Mouse (Mus musculus): ENCODE measurements around the gene Zfr2. TPM values are rescaled to one million over a fixed set of nuclear protein-coding genes. Genes with fewer than 3 reads are reported as not detected.
A peak's percentile ranks its signal among the peaks of the same experiment; 100 is the strongest.

Gene Zfr2
- 10 to 100 TPM; 16.2 to 17.6 TPM for total RNA-seq (2021)
- long read RNA-seq, experiment 1, partial matches to known transcripts, result 2 of 10 reads
- long read RNA-seq, experiment 1, other reads (novel, unspliced or antisense), result 6 of 10 reads
- long read RNA-seq, experiment 2, partial matches to known transcripts, result 3 of 17 reads
- long read RNA-seq, experiment 2, other reads (novel, unspliced or antisense), result 9 of 17 reads

DNA sequence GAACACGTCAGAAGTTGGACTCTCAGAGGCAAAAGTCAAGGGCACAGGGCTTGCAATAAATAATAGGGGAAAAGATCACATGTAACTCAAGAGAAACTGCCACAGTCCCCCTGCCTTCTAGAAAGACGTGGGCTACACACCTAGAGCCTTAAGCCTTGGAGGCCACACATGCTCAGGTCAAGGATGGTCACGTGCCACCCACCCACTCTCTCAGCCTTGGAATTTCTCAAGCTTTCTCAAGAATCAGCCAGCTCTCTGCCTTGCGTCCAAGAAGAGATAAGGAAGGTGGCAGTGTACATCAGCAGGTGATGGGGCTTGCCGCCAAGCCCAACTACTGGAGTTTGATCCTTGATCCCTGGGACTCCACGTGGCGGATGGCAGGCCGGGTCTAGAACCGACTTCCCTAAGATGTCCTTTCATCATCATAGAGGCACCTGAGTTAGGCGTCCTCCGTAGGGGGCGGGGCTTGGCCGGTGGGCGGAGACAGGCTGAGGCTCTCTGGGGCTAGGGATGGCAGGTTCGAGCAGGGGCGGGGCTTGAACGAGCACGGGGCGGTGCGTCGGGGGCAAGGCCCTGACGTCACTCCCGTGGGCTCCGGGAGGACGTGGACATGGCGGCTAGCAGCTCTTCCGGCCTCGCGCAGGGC is at the start of gene Zfr2:
Zfr2 (plus strand) TSS at position 576 of the 646 bp plus-strand sequence.
- peak; percentile 91 to 92 for DNase-seq (ENCODE audit: low spot score in 2 of 2)

DNA sequence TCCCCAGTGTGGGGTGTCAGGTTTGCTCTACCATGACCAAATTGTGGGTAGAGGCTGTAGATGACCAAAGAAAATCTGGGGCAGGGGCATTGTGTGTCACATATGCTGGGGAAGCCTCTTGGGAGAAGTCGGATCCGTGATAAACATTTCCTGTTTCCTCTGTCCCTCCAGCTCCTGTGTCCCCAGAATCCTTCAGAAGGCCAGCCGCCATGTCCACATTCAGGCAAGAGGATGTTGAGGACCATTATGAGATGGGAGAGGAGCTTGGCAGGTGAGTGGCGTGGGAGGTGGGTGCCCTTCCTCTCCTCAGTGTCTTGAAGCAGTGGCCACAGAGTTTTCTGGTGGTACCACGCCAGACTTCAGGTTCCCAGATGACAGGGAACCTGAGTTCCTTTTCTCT is 49.1 kb upstream of the Zfr2 start, which contains the start of gene 4930442H23Rik:
4930442H23Rik (minus strand) TSS at position 45 of the 400 bp plus-strand sequence.
- DNase-seq (ENCODE audit: low spot score in 2 of 2), result no peak

DNA sequence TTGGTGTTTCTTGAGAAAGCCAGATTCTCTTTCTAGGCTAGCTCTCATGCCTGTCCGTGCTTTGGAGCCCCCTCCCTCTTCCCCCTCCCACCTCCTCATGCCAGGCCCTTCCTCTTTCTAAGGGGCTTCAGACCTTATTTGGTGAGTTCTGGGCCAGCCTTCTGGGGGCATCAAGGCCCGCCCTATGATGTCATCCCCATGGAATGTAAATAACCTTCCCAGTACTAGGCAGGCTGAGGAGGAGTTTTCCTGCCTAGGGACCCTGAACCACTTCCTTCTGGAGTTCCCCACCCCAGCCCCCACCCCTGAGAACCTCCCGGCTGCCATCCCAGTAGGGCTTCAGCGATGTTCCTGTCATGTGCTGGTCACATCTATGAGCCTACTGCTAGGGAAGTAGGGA is 48.2 kb upstream of the Zfr2 start:
- no peak for DNase-seq (ENCODE audit: low spot score in 2 of 2)

DNA sequence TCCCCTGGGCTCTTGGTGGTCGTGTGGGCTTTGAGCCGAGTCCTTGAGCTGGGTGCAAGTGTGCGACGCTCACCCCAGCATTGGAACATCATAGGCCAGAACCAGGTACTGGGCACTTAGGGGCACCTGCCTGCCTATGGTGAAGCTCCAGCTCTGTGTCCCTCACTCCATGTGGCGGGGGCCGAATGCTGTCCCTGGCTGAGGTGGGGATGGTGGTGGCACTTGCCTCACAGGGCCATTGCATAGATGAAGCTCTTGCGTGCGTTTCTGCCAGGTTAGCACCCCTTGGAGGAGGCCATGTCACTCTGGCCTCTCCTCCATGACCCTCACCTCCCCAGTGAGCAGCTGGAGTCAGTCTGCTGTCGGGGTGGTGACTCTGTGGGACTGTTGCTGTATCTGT is 45.8 kb upstream of the Zfr2 start:
- no peak for DNase-seq (ENCODE audit: low spot score in 2 of 2)

DNA sequence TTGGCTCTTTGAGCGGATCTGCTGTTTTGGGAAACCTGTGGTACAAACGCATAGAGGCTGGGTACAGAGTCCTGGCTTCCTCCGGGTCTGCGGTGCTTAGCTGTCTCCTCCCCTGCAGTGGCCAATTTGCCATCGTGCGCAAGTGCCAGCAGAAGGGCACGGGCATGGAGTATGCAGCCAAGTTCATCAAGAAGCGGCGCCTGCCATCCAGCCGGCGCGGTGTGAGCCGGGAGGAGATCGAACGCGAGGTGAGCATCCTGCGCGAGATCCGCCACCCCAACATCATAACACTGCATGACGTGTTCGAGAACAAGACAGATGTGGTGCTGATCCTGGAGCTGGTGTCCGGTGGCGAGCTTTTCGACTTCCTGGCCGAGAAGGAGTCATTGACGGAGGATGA is 43.1 kb upstream of the Zfr2 start:
- no peak for DNase-seq (ENCODE audit: low spot score in 2 of 2)

DNA sequence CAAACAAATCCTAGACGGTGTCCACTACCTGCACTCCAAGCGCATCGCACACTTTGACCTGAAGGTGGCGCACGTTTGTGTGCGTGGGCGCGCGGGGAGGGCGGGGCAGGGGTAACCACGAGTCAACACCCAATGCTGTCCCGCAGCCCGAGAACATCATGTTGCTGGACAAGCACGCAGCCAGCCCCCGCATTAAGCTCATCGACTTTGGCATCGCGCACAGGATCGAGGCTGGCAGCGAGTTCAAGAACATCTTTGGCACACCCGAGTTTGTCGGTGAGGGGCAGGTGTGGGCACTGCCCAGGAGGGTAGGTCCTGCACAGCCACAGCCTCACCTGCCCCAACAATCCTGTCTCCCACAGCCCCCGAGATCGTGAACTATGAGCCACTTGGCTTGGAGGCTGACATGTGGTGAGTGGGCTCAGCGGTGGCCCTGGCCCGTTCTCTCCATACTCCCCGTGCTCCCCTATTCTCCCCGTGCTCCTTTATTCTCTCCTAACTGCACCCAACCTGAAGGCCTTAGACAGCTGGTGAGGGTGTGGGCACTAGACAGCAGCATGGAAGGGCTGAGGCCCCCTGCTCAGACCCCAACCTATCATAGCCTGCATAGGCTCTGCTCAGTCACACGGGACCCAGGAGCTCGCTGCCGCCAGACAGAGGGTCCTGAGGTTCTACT is 42.6 kb upstream of the Zfr2 start:
- peak in 1 of 2 experiments; percentile 15 for DNase-seq (ENCODE audit: low spot score in 2 of 2)

DNA sequence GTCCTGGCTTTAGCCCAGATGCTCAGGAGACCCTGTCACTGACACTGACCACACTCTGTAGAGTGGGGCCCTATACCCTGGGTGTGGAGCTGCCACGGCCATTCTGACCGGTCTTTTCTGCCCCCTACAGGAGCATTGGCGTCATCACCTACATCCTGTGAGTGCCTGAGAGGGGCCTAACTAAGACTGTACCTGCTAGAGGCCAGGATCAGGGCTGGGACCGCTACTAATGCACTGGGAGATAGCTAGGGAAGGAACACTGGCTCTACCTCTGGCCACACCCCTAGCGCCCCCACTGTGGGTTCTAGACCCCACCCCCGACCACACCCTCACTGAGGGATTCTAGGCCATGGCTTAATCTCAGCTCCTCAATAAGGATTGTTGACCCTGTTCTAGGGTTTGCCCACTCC is 42.0 kb upstream of the Zfr2 start:
- DNase-seq (ENCODE audit: low spot score in 2 of 2), result no peak

DNA sequence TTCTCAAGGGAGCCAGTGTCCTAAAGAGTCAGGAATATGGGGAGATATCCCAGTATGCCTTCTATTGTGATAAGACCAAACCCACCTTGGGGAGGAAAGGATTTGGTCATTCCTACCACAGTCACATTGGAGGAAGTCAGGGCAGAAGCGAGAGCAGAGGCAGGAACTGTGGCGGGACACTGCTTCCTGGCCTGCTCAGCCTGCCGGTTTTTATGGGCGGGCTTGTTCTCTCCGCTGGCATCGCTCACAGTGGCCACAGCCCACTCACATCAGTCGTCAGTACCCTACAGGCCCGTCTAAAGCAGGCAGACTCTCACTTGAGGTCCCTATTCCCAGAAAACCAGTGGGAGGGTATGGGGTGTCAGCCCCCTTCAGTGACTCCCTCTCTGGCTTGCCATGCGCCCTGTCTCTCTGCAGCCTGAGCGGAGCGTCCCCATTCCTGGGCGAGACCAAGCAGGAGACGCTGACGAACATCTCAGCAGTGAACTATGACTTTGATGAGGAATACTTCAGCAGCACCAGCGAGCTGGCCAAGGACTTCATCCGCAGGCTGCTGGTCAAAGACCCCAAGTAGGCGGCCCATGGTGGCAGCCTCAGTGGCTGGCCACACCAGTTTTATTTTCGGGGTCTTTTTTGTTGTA is 41.5 kb upstream of the Zfr2 start:
- no peak for DNase-seq (ENCODE audit: low spot score in 2 of 2)

DNA sequence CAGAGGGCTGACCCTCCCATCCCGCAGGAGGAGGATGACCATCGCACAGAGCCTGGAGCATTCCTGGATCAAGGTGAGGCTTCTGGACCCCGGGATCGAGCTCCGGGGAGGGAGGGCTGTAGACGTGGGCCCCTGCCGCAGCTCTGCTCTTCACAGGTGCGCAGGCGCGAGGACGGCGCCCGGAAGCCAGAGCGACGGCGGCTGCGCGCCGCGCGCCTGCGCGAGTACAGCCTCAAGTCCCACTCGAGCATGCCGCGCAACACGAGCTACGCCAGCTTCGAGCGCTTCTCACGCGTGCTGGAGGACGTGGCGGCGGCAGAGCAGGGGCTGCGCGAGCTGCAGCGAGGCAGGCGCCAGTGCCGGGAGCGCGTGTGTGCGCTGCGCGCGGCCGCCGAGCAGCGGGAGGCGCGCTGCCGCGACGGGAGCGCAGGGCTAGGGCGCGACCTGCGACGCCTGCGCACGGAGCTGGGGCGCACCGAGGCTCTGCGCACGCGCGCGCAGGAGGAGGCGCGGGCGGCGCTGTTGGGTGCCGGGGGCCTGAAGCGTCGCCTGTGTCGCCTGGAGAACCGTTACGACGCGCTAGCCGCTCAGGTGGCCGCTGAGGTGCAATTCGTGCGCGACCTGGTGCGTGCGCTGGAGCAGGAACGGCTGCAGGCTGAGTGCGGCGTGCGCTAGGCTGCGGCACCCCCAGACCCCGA is 40.5 kb upstream of the Zfr2 start:
- peak; percentile 78 to 80 for DNase-seq (ENCODE audit: low spot score in 2 of 2)

DNA sequence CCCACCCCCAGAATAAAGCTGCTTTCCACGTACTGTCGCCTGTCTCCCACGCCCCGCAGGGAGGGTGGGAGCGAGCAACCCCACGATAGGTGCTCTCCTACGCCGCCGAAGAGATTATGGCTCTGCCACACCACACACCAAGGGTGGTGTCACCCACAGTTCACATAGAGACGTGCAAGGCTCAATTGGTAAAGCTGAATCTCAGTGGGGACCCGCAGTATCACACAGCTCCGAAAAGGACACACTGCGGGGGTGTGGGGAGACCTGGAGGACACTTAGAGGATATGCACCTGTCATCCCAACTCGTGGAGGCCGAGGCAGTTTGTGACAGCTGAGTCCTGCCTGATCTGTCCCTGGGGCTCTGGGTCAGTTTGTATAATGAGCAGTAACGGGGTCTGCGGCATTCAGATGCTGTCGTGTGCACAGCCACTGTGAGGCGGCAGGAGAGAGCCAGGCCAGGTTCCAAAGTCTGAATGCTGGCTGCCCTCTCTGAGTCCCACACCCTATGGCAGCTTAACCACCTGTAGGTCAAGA is 39.9 kb upstream of the Zfr2 start:
- no peak for DNase-seq (ENCODE audit: low spot score in 2 of 2)

DNA sequence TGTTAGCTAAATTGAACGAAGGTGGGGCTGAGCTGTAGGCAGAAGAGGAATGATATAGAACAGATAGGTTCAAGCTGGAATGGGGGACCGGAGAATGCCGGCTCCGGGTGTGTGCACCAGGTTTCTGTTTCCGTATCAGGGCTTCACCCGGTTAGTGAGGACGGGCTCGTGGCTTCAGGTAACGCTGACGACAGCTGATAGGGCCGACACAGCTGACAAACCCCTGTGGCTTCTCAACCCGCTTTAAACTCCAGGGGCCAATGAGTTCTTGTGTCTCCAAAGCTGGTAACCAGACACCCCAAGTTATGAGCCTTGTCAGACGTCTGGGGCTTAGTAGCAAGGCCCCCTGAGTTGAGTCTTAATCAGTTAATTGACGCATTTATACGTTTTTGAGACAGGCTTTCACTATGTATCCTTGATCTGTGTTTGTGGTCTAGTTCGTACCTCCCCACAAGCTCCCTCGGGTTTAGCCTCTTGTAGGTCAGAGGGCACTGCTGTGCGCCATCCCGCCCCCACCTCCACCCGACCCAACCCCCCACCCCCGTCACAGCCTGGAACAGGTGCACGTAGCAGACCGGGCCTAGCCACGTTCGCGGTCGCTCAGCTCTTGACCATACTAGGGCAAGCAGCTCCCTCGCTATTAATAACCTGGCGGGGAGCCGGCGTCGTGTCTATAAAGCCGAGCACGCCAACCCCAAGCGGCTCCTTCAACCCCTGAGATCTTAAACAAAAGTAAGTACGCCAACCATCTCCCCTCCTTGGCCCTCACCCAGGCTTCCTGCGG is 38.8 kb upstream of the Zfr2 start:
- no peak for DNase-seq (ENCODE audit: low spot score in 2 of 2)

DNA sequence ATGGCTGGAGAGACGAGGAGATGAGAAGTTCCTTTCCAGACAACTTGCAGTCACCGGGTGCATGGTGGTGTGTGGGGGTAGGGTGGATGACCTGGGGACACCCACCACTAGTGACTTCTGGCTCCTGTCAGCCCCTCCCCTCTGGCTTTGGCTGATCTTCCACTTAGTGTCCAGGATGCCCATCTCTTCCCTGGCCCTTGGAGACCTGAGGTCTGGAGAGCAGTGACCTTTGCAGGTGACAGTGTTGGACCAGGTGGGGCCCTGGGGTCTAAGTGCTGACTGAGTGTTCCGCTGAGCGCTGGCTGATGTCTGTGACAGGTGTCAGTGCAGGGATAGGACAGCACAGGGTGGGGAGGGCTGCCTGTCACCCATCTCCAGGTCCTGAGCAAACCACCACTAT is 37.7 kb upstream of the Zfr2 start:
- no peak for DNase-seq (ENCODE audit: low spot score in 2 of 2)

DNA sequence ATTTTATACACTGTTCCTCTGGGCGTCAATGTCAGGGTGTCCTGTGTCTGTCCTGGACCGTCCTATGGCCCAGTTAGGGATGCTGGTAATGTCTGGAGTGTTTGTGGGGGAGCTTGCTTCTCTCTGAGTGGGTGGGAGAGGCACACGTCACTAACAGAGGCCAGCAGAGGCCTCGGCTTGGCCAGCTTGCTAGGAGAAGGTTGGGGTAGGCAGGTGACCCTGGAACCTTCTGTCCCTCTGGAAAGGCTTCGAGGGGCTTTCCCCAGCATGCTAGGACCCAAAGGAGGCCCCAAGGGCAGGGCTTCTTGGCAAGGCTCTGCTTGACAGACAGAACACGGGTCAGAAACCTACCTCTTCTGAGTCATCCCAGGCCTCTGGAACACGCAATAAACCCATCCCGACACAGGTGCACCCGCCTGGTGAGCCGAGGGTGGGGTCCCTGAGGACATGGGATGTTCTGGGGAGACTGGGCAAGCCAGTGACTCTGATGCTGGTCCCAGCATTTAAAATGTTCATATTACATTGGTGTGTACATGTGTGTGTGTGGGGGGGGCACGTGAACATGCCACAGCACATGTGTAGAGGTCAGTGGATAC is 36.4 kb upstream of the Zfr2 start:
- no peak for DNase-seq (ENCODE audit: low spot score in 2 of 2)

DNA sequence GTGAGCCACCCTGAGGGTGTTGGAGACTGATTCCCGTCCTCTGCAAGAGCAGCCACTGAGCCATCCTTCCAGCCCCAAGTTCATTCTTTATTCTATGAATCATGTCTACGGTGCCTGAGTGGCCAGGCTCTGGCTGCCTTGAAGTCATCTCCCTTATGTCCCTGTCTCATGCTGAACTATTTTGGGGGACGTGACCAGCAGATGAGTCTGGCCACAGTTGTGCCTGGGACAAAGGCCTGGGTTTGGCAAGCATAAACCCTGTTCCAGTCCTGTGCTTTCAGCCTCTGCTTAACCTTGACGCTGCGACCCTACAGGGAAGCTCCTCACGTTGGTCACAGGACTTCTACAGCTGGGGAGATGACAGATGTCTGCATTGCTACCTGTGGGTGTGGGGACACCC is 35.6 kb upstream of the Zfr2 start:
- DNase-seq (ENCODE audit: low spot score in 2 of 2), result no peak

DNA sequence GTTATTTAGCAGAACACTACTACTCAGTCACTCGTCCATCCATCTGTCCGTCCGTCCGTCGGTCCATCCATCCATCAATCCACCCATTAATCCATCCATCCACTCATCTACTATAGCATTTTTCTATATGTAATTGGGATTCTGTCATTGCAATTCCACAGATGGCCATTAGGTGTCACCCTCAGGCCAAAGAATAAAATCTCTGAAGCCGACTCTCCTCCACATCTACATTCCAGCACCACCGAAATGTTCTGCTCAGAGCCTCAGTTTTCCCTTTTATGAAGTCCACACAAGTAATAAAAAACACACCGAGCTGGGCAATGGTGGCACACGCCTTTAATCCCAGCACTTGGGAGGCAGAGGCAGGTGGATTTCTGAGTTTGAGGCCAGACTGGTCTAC is 34.7 kb upstream of the Zfr2 start:
- peak; percentile 50 to 57 for DNase-seq (ENCODE audit: low spot score in 2 of 2)

DNA sequence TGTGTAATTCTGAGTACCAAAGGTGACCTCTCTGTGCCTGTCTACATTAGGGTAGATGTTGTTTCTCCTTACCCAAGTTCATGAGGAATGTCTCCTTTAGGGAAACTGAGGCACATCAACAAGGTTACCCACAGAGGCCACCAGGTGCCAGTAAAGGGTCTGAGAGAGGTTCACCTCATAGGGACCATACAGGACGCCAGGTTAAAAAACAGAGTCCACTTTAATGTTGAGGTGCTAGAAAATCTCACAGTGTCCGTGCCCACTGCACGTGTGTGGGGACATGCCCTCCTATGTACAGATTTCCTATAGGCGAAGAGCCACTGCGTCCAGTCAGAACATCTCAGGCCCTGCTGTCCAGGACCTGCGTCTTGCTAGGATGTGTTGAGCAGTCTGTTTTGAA is 34.0 kb upstream of the Zfr2 start:
- DNase-seq (ENCODE audit: low spot score in 2 of 2), result no peak

DNA sequence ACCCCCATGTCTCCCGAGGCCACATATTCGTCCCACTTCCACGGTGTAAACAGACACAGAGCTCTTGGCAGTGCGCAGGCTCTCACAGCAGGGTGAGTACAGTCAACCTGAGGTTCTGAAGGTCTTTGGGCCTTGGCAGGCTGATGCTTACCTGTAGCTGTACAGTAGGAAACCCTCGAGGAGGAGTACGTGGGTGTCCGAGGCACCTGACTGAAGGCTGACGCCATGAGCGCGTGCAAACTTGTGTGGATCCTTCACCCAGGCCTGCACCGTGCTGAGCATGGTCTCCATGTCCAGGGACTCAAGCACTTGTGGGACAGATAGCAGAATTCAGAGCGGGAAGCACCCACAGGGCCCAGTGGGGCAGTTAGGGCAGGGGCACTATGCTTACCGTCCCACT is 32.8 kb upstream of the Zfr2 start:
- no peak for DNase-seq (ENCODE audit: low spot score in 2 of 2)

DNA sequence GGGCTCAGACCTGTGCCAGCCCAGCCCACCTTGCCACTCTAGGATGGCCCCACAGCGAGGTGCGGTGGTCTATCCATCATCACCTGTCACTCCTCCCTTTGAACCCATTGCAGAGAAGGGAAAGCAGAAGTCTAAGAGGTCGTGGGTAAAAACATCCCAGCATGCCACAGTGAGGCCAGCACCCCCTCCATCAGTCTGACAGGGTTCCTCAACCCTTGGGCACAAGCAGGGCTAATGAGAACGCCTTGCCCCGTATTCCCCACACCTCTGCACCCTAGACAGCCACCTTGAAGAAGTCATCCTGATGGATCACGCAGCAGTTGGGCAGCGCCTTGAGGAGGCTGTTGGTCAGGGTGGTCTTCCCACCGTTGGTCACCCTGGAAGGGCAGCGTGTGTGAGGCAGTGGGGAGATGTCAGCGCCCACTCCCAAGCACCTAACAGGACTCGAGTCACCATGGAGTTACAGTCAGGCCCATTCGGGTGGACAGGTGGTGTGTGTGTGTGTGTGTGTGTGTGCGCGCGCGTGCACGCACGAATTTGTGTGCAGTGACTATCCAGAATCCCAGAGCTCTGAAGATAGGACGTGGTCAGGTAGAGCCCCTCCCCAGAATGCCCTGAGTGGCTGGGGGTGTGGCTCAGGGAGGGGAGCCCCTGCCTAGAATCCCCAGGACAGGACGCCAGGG is 32.2 kb upstream of the Zfr2 start:
- no peak for DNase-seq (ENCODE audit: low spot score in 2 of 2)

Measured in adrenal gland, adult 18-20 months (tissue).